Mouse (Mus musculus) erythroblast, embryonic 14.5 days (primary cell): Measurements from ENCODE around the gene Syt13.

ENCODE experiments used
- GATA1 ChIP-seq: IDR thresholded peaks from 2 replicates; pipeline ENCODE4 v1.6.1; 2012; ENCODE audit warnings: low read length, inconsistent platforms, mixed read lengths
- TAL1 ChIP-seq: IDR thresholded peaks from 3 replicates; pipeline ENCODE4 v1.6.1; 2012; ENCODE audit warnings: low read length, inconsistent platforms, mixed read lengths

GRCm38 (mm10) chr2:92941463-92941862 is 26.6 kb downstream of the Syt13 start:
- no peak for TF ChIP-seq GATA1
- TF ChIP-seq TAL1 = no peak
